Mouse (Mus musculus) cortical plate, adult 2 months (tissue): ENCODE measurements around the gene Unc50.

ENCODE experiments used
- CTCF ChIP-seq: fragments of 200-500 bp; IDR thresholded peaks from 2 replicates; pipeline ENCODE4 v1.5.1; 2011; ENCODE audit warnings: mild to moderate bottlenecking, control low read depth, low read length; ENCODE audit not compliant: insufficient read depth; ENCODE audit errors: extremely low read depth
- POLR2A ChIP-seq: fragments of 200-500 bp; IDR thresholded peaks from 2 replicates; pipeline ENCODE4 v1.6.1; 2011; ENCODE audit warnings: mild to moderate bottlenecking, low read length, control low read depth; ENCODE audit not compliant: insufficient read depth; ENCODE audit errors: extremely low read depth

GRCm38 (mm10) chr1:37429366-37430296 lies at the start of gene Unc50, which contains the start of gene Coa5:
- no peak for TF ChIP-seq CTCF
- TF ChIP-seq POLR2A: peak; percentile 77; the same call in 1 of the 2 replicates
